Mouse (Mus musculus): ENCODE measurements around the gene Zfp985. TPM values are rescaled to one million over a fixed set of nuclear protein-coding genes. Genes with fewer than 3 reads are reported as not detected.
"Not testable (repeated sequence)": the region's sequence is repeated elsewhere in the genome, so short reads cannot be mapped to it uniquely, and the experiment has no call there.

The Zfp985 gene
- total RNA-seq (2014; fragmentation: Nextera tagmentation) (3.6 and 4.3 TPM in 2 replicates), total RNA-seq (2017) (3.7 and 4.1 TPM in 2 replicates), polyA plus RNA-seq (2012) (0.02 and 0.11 TPM in 2 replicates)

DNA sequence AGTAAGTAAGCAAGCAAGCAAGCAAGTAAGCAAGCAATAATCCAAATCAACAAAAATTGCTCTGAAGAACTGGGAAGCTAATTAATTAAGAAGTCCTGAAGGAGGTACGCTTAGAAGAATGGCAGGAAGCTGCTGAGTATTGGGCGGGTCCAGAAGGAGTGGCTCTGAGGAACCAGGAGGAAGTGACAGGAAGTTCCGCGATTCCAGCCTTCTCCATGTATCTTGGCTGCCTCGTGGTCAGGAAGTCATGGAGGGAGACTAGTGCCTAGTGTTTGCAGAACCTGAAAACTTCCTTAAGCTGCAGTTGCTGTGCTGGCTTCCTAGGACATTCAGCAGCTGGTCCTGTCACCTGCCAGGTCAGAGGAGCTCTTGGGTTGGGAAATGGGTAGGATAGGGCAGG is at the start of gene Zfp985:
Gene Zfp985 (plus strand): TSS at position 207 of the 400 bp plus-strand sequence.
- H3K27me3 ChIP-seq (ENCODE audit: insufficient read depth, low read length); H3K4me3 ChIP-seq (ENCODE audit: low read depth, low read length); H3K36me3 ChIP-seq (replicated peaks); H3K4me1 ChIP-seq (ENCODE audit: insufficient read depth, low read depth, low read length); H3K9me3 ChIP-seq (replicated peaks); ATAC-seq (ENCODE audit: extremely low read depth, insufficient number of reproducible peaks, low FRiP score, poor library complexity, severe bottlenecking); DNase-seq (ENCODE audit: low spot score): not testable (repeated sequence)

DNA sequence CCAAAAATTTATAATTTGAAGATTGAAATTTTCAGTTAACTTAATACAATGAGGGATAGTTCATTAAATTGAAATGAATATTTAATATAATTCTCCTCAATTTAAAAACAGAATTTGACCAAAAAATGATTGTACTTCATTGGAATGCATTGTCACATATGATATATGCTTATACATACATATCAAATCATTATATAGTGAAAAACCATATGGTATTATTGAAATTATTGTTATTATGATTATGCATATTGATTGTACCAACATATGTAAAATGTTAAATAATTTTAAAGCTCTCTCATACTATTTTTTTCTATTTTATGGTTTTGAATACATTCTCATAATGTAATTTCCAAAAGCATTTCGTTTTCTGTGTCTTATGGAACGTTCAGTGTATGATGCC is 43.9 kb upstream of the Zfp985 start:
- H3K4me1 ChIP-seq (ENCODE audit: insufficient read depth, low read depth, low read length) = no peaks in the 10 kb centered on the region
- DNase-seq (ENCODE audit: low spot score) = no peak
- TF ChIP-seq TAL1 (conservative IDR thresholded peaks at IDR 0.05; ENCODE audit: low read depth, low read length) (no peak), POLR2AphosphoS5 (IDR thresholded peaks at IDR 0.05; ENCODE audit: insufficient replicate concordance, low read depth, low read length) (no peak), CTCF (IDR thresholded peaks at IDR 0.05; ENCODE audit: low read depth, low read length) (no peak), GATA2 (IDR thresholded peaks at IDR 0.05; ENCODE audit: borderline replicate concordance, low read depth, low read length) (no peak), GATA1 (IDR thresholded peaks at IDR 0.05; ENCODE audit: borderline replicate concordance, low read length) (no peak)
- no peaks in the 10 kb centered on the region for H3K27me3 ChIP-seq (ENCODE audit: insufficient read depth, low read length)
- no peak; the same call in 1 of the 2 replicates for ATAC-seq (ENCODE audit: extremely low read depth, insufficient number of reproducible peaks, low FRiP score, poor library complexity, severe bottlenecking)
- H3K9me3 ChIP-seq (replicated peaks) = peaks cover 14% of the 10 kb centered on the region
- no peaks in the 10 kb centered on the region for H3K36me3 ChIP-seq (replicated peaks)
- H3K4me3 ChIP-seq (ENCODE audit: low read depth, low read length) = no peak overlapping the region

DNA sequence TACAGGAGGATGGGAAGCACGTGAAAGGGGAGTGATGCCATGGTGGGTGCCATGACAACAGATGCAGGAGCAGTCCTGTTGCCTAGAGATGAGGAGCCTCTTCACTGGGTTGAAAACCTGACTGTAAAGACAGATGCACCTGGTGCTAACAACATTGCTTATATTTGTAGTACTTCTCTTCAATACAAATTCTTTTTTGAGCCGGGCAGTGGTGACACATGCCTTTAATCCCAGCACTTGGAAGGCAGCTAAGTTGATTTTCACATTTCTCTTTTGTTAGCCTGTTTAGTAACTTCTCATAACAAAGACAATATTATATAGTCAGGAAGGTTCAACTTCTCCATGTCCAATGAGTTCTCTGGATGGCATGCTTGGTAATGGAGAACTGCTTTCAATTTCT is 34.1 kb upstream of the Zfp985 start:
- ATAC-seq (ENCODE audit: extremely low read depth, insufficient number of reproducible peaks, low FRiP score, poor library complexity, severe bottlenecking) = peak; percentile 5; the same call in 1 of the 2 replicates
- no peak for DNase-seq (ENCODE audit: low spot score)
- Histone ChIP-seq H3K4me3 (ENCODE audit: low read depth, low read length) (no peak overlapping the region), H3K27me3 (ENCODE audit: insufficient read depth, low read length) (no peaks in the 10 kb centered on the region), H3K9me3 (replicated peaks) (peaks cover 33% of the 10 kb centered on the region), H3K36me3 (replicated peaks) (no peaks in the 10 kb centered on the region), H3K4me1 (ENCODE audit: insufficient read depth, low read depth, low read length) (no peaks in the 10 kb centered on the region)
- no peak for TF ChIP-seq GATA1 (IDR thresholded peaks at IDR 0.05; ENCODE audit: borderline replicate concordance, low read length)
- no peak for TF ChIP-seq TAL1 (conservative IDR thresholded peaks at IDR 0.05; ENCODE audit: low read depth, low read length)
- no peak for TF ChIP-seq CTCF (IDR thresholded peaks at IDR 0.05; ENCODE audit: low read depth, low read length)
- no peak for TF ChIP-seq GATA2 (IDR thresholded peaks at IDR 0.05; ENCODE audit: borderline replicate concordance, low read depth, low read length)
- TF ChIP-seq POLR2AphosphoS5 (IDR thresholded peaks at IDR 0.05; ENCODE audit: insufficient replicate concordance, low read depth, low read length) = no peak

DNA sequence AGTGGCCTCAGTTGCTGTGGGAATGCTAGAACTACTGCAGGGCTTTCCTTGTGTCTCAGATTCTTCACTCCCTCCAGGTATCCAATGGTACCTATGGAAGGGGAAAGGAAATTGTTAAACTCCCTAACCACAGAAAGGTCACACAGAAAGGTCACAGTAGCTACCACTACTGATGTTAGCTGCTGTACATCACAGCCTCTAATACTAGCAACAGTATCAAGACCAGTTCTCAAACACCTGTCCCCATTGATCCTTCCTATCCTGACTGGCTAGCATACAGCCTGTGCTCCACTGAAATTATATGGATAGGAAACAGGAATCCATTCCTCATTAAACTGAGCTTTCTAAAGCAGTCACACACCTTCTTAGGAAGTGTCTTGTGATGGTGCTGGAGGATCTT is 33.0 kb upstream of the Zfp985 start:
- Histone ChIP-seq H3K27me3 (ENCODE audit: insufficient read depth, low read length) (no peaks in the 10 kb centered on the region), H3K4me1 (ENCODE audit: insufficient read depth, low read depth, low read length) (no peaks in the 10 kb centered on the region), H3K36me3 (replicated peaks) (no peaks in the 10 kb centered on the region), H3K4me3 (ENCODE audit: low read depth, low read length) (no peak overlapping the region), H3K9me3 (replicated peaks) (peaks cover 34% of the 10 kb centered on the region)
- TF ChIP-seq GATA2 (IDR thresholded peaks at IDR 0.05; ENCODE audit: borderline replicate concordance, low read depth, low read length) (no peak), POLR2AphosphoS5 (IDR thresholded peaks at IDR 0.05; ENCODE audit: insufficient replicate concordance, low read depth, low read length) (no peak), TAL1 (conservative IDR thresholded peaks at IDR 0.05; ENCODE audit: low read depth, low read length) (no peak), CTCF (IDR thresholded peaks at IDR 0.05; ENCODE audit: low read depth, low read length) (no peak), GATA1 (IDR thresholded peaks at IDR 0.05; ENCODE audit: borderline replicate concordance, low read length) (no peak)
- DNase-seq (ENCODE audit: low spot score) = no peak
- ATAC-seq (ENCODE audit: extremely low read depth, insufficient number of reproducible peaks, low FRiP score, poor library complexity, severe bottlenecking) = peak; percentile 9; the same call in 1 of the 2 replicates

DNA sequence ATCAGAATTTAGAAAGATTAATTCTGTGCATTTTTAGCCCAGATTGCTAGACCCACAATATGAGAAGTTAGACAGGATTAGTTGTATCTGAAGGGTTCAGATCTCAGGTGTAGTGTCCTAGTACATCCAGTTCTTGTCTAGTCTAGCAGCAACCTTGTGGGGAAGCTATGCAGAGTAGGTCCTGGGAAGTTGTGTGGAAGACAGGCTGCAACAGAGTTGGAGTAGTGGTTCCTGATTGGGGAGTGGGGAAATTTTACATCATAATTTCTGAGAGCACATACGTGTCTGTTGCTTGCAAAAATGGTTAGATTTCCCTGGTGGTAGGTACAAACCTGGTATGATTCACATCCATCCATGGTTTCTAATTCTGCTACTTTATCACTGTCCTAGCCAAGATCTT is 28.0 kb upstream of the Zfp985 start:
- Histone ChIP-seq H3K36me3 (replicated peaks) (no peaks in the 10 kb centered on the region), H3K4me1 (ENCODE audit: insufficient read depth, low read depth, low read length) (no peaks in the 10 kb centered on the region), H3K9me3 (replicated peaks) (peaks cover 36% of the 10 kb centered on the region), H3K27me3 (ENCODE audit: insufficient read depth, low read length) (no peaks in the 10 kb centered on the region), H3K4me3 (ENCODE audit: low read depth, low read length) (no peak overlapping the region)
- no peak for DNase-seq (ENCODE audit: low spot score)
- no peak for TF ChIP-seq GATA2 (IDR thresholded peaks at IDR 0.05; ENCODE audit: borderline replicate concordance, low read depth, low read length)
- no peak for TF ChIP-seq GATA1 (IDR thresholded peaks at IDR 0.05; ENCODE audit: borderline replicate concordance, low read length)
- TF ChIP-seq TAL1 (conservative IDR thresholded peaks at IDR 0.05; ENCODE audit: low read depth, low read length) = no peak
- no peak for TF ChIP-seq CTCF (IDR thresholded peaks at IDR 0.05; ENCODE audit: low read depth, low read length)
- no peak for TF ChIP-seq POLR2AphosphoS5 (IDR thresholded peaks at IDR 0.05; ENCODE audit: insufficient replicate concordance, low read depth, low read length)
- ATAC-seq (ENCODE audit: extremely low read depth, insufficient number of reproducible peaks, low FRiP score, poor library complexity, severe bottlenecking) = no peak

DNA sequence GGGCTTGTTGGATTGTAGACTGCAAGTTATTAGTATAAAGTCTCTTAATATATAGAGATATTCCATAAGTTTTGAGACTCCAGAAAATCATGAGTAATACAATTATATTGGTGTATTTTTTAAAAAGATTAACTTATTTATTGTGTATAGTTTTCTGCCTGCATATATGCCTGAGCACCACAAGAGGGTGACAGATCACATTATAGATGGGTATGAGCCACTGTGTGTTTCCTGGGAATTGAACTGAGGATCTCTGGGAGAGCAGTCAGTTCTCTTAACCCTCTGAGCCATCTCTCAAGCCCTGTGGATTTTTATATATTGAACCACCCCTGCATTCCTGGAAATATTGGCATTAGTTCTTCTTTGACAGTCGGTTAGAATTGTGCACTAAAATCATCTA is 22.7 kb upstream of the Zfp985 start:
- ATAC-seq (ENCODE audit: extremely low read depth, insufficient number of reproducible peaks, low FRiP score, poor library complexity, severe bottlenecking) = no peak
- H3K27me3 ChIP-seq (ENCODE audit: insufficient read depth, low read length) = no peaks in the 10 kb centered on the region

DNA sequence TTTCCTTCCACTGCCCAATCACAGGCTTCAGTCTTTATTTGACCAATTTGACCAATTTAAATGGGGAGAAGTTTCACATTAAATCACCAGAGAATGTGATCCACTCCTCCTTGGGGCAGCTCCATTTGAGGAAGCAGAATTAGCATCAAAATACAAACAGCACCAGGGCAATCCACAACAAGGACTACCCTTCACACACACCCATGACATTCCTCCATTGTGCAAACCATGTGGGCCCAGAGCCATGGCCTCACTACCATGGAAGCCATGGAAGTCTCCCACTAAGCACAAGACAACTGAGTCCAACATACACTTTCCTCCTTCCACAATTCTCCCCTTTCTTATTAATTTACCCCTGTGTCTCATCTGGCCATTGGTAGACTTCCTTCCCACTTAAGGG is 17.2 kb upstream of the Zfp985 start:
- DNase-seq (ENCODE audit: low spot score); H3K4me3 ChIP-seq (ENCODE audit: low read depth, low read length); H3K4me1 ChIP-seq (ENCODE audit: insufficient read depth, low read depth, low read length); H3K27me3 ChIP-seq (ENCODE audit: insufficient read depth, low read length); H3K36me3 ChIP-seq (replicated peaks); ATAC-seq (ENCODE audit: extremely low read depth, insufficient number of reproducible peaks, low FRiP score, poor library complexity, severe bottlenecking): not testable (repeated sequence)
- peaks cover 35% of the 10 kb centered on the region for H3K9me3 ChIP-seq (replicated peaks)

More for the DNA sequence above, 22.7 kb upstream of the Zfp985 start:
- Histone ChIP-seq H3K9me3 (replicated peaks) (peaks cover 23% of the 10 kb centered on the region), H3K4me1 (ENCODE audit: insufficient read depth, low read depth, low read length) (no peaks in the 10 kb centered on the region), H3K36me3 (replicated peaks) (no peaks in the 10 kb centered on the region), H3K4me3 (ENCODE audit: low read depth, low read length) (no peak overlapping the region)
- TF ChIP-seq GATA1 (IDR thresholded peaks at IDR 0.05; ENCODE audit: borderline replicate concordance, low read length) = no peak
- TF ChIP-seq GATA2 (IDR thresholded peaks at IDR 0.05; ENCODE audit: borderline replicate concordance, low read depth, low read length) = no peak
- no peak for TF ChIP-seq TAL1 (conservative IDR thresholded peaks at IDR 0.05; ENCODE audit: low read depth, low read length)
- TF ChIP-seq POLR2AphosphoS5 (IDR thresholded peaks at IDR 0.05; ENCODE audit: insufficient replicate concordance, low read depth, low read length) = no peak
- no peak for TF ChIP-seq CTCF (IDR thresholded peaks at IDR 0.05; ENCODE audit: low read depth, low read length)
- no peak for DNase-seq (ENCODE audit: low spot score)

Measured in G1E (cell line).